Mouse (Mus musculus) spleen, adult 2 months (tissue): ENCODE results near the gene Limk2. TPM values are rescaled to one million over a fixed set of nuclear protein-coding genes. Genes with fewer than 3 reads are reported as not detected.

ENCODE experiments used
- DNase-seq, 2 experiments: peaks; one replicate each; pipeline versions ENCODE4 v3.0.0 to v3.0.0-alpha.2; 2012 to 2021; ENCODE audit warnings: low spot score in 2 of 2, low read depth in 1 of 2
- H3K27ac ChIP-seq: fragments of 200-500 bp; 2 replicates; pipeline ENCODE4 v1.5.1; 2012; ENCODE audit warnings: low read length, inconsistent platforms; ENCODE audit not compliant: insufficient read depth
- H3K27me3 ChIP-seq: fragments of 200-500 bp; 2 replicates; pipeline ENCODE4 v1.6.1; 2012; ENCODE audit warnings: mild to moderate bottlenecking, moderate library complexity, low read length, inconsistent platforms; ENCODE audit not compliant: control insufficient read depth, insufficient read depth
- H3K36me3 ChIP-seq: fragments of 200-500 bp; 2 replicates; pipeline ENCODE4 v1.6.1; 2012; ENCODE audit warnings: mild to moderate bottlenecking, low read length, inconsistent platforms; ENCODE audit not compliant: control insufficient read depth, insufficient read depth
- H3K4me1 ChIP-seq: fragments of 200-500 bp; 2 replicates; pipeline ENCODE4 v1.6.1; 2011; ENCODE audit warnings: inconsistent platforms; ENCODE audit not compliant: control insufficient read depth, insufficient read depth, insufficient read length
- H3K4me3 ChIP-seq: fragments of 200-500 bp; 2 replicates; pipeline ENCODE4 v1.5.1; 2011; ENCODE audit warnings: mild to moderate bottlenecking, inconsistent platforms; ENCODE audit not compliant: insufficient read depth, insufficient read length; ENCODE audit errors: extremely low read depth
- CTCF ChIP-seq: fragments of 200-500 bp; IDR thresholded peaks from 2 replicates; pipeline ENCODE4 v1.5.1; 2011; ENCODE audit warnings: mild to moderate bottlenecking, inconsistent platforms; ENCODE audit not compliant: insufficient read depth, insufficient read length, insufficient replicate concordance; ENCODE audit errors: extremely low read depth
- POLR2A ChIP-seq: fragments of 200-500 bp; IDR thresholded peaks from 2 replicates; pipeline ENCODE4 v1.6.1; 2011; ENCODE audit warnings: low read depth, low read length, inconsistent platforms
- WGBS: fragments of 180-500 bp; shearing (Covaris S2); methylation state at CpG from one replicate; pipeline ENCODE4 v1.1.7; 2018; 5-methylcytosine and 5-hydroxymethylcytosine counted together
- polyA plus RNA-seq: library from polyadenylated mRNA; depleted of rRNA; stranded (reverse); fragments of >200 nt; gene quantifications from 2 replicates; pipeline ENCODE4 v1.2.3, GENCODE M21; 2012

The Limk2 gene
- polyA plus RNA-seq, 1 experiment: 66.6 TPM

DNA sequence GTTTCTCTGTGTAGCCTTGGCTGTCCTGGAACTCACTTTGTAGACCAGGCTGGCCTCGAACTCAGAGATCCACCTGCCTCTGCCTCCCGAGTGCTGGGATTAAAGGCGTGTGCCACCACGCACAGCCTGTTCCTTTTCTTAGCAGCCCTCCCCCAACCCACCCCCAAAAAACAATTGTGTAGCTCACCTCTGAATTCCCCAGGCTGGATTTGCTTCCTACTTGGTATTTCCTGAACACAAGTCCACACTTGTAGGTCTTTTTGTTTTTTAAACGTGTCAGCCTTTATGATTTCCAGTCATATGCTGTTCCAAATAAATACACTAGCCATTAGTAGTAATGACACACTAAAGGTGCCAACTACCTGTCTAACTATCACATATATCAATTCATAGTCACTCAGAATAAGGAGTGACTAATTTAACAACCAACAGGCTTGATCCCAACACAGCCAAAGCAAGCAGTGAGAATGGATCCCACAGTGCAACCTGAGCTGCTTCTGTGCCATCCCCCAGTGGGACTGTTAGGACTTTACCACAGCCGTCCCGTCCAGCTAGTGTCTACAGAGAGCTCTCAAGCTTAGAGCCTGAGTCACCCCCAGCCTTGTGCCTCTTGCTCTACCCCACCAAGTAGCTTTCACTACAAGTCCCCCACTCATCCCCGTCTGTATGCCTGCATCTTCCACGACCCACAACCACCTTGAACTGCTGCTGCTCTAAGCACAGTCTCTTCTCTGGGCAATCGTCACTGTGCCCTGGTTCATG, 97.2 kb downstream of the Limk2 start:
- H3K4me1 ChIP-seq: no peaks in the 10 kb centered on the region; the same call in 1 of the 2 replicates
- no peak for DNase-seq
- 52% methylated on average over 10 of the region's 10 CpGs for WGBS
- H3K27me3 ChIP-seq: no peaks in the 10 kb centered on the region
- TF ChIP-seq CTCF (no peak), POLR2A (no peak)
- no peak overlapping the region for H3K4me3 ChIP-seq
- H3K27ac ChIP-seq: no peak overlapping the region
- peaks cover 27% of the 10 kb centered on the region for H3K36me3 ChIP-seq

- H3K27me3 ChIP-seq: no peaks in the 10 kb centered on the region
- H3K36me3 ChIP-seq: peaks cover 29% of the 10 kb centered on the region
- TF ChIP-seq POLR2A (no peak), CTCF (no peak)
- no peak overlapping the region for H3K4me3 ChIP-seq
- H3K4me1 ChIP-seq: no peaks in the 10 kb centered on the region; the same call in 1 of the 2 replicates
- H3K27ac ChIP-seq: no peak overlapping the region
- 41% methylated on average over 9 of the region's 10 CpGs for WGBS
- DNase-seq: no peak
Observed at GRCm38 (mm10) chr11:3310789-3311585, 98.0 kb downstream of the Limk2 start.

- TF ChIP-seq POLR2A (no peak), CTCF (no peak)
- Histone ChIP-seq H3K36me3 (peaks cover 35% of the 10 kb centered on the region), H3K27me3 (no peaks in the 10 kb centered on the region), H3K27ac (no peak overlapping the region), H3K4me1 (no peaks in the 10 kb centered on the region; the same call in 1 of the 2 replicates), H3K4me3 (no peak overlapping the region)
- 61% methylated on average over 4 of the region's 4 CpGs for WGBS
- DNase-seq: no peak
Observed at GRCm38 (mm10) chr11:3309884-3310283, 99.1 kb downstream of the Limk2 start.

GRCm38 (mm10) chr11:3307875-3308274, 101.1 kb downstream of the Limk2 start:
- peaks cover 38% of the 10 kb centered on the region for H3K36me3 ChIP-seq

GRCm38 (mm10) chr11:3305821-3306220, 103.2 kb downstream of the Limk2 start:
- WGBS: 93% methylated on average over 4 of the region's 4 CpGs
- Histone ChIP-seq H3K4me3 (no peak overlapping the region), H3K4me1 (no peaks in the 10 kb centered on the region; the same call in 1 of the 2 replicates)

More at GRCm38 (mm10) chr11:3307875-3308274, 101.1 kb downstream of the Limk2 start:
- 60% methylated on average over 3 of the region's 3 CpGs for WGBS
- DNase-seq: no peak
- H3K4me3 ChIP-seq: no peak overlapping the region
- H3K27me3 ChIP-seq: no peaks in the 10 kb centered on the region
- TF ChIP-seq POLR2A: no peak
- TF ChIP-seq CTCF: no peak
- H3K27ac ChIP-seq: no peak overlapping the region
- no peaks in the 10 kb centered on the region; the same call in 1 of the 2 replicates for H3K4me1 ChIP-seq

GRCm38 (mm10) chr11:3302792-3303191, 106.2 kb downstream of the Limk2 start:
- no peak for DNase-seq
- H3K36me3 ChIP-seq: peaks cover 41% of the 10 kb centered on the region
- no peak overlapping the region for H3K27ac ChIP-seq
- WGBS: 80% methylated on average over 4 of the region's 4 CpGs
- no peaks in the 10 kb centered on the region for H3K27me3 ChIP-seq
- TF ChIP-seq CTCF (no peak), POLR2A (no peak)
- H3K4me1 ChIP-seq: no peaks in the 10 kb centered on the region
- H3K4me3 ChIP-seq: no peak overlapping the region

More at GRCm38 (mm10) chr11:3305821-3306220, 103.2 kb downstream of the Limk2 start:
- H3K27me3 ChIP-seq: no peaks in the 10 kb centered on the region
- H3K27ac ChIP-seq: no peak overlapping the region
- no peak for DNase-seq
- TF ChIP-seq CTCF (no peak), POLR2A (no peak)
- peaks cover 49% of the 10 kb centered on the region for H3K36me3 ChIP-seq

GRCm38 (mm10) chr11:3302385-3302784, 106.6 kb downstream of the Limk2 start:
- Histone ChIP-seq H3K36me3 (peaks cover 37% of the 10 kb centered on the region), H3K4me3 (no peak overlapping the region), H3K27ac (no peak overlapping the region), H3K27me3 (no peaks in the 10 kb centered on the region), H3K4me1 (0 out of 2 replicates have a peak, but pooled peaks cover 2% of the 10 kb centered on the region)
- TF ChIP-seq CTCF (no peak), POLR2A (no peak)
- WGBS: 89% methylated on average over 4 of the region's 4 CpGs
- DNase-seq: no peak
